25 mouse cellular contexts compared by ENCODE assay signal in the genomic region with DNA sequence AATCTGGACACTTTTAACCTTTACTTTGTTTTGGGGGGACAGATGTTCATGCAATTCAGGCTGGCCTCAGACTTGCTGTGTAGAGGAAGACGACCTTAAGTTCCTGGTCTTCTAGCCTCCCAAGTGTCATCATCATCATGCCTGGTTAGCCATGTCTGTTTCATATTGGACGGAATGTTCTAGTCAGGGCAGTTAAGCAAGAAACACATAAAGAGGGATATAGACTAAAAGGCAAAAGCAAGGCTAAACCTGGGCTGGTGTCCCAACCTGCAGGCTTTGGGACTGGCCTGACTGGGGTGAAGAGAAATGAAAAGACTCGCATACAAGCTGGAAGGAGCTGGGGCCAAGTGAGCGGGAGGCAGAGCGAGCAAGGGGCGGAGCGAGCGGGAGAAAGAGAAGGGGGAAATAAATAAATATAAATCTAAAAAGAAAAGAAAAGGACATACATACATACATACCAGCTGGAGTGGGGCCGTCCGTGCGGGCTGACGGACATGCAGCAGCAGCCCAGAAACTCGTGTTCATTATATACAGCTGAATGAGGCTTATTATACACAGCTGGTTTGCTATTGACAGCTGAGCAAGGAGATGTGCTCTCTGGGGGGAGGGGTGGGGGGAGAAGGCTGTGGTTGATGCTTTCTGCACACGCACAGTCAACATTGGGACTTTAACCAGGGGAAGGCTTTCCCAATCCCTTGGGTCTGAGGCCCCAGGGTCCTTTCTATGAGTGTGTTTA. TPM values are rescaled to one million over a fixed set of nuclear protein-coding genes. Genes with fewer than 3 reads are reported as not detected.
A peak's percentile ranks its signal among the peaks of the same experiment; 100 is the strongest.
DNase-seq lines count a peak whose midpoint lies in the region; ATAC-seq lines count a peak whose summit lies in the region.
"Had no signal": no experiment of that assay in that cellular context is flagged by ENCODE, and none has a peak within 500 bp of the region (broad histone marks: within the 10 kb centered on the region; RNA-seq: fewer than 3 reads in every experiment).

No protein-coding gene starts in this region.

- no peak for ATAC-seq in hindbrain, embryonic 11.5 days (ENCODE audit: low FRiP score)
- ATAC-seq in midbrain, embryonic 13.5 days: 0 out of 2 replicates have a peak, but pooled peaks have one; percentile 30
- ATAC-seq in stomach, embryonic 15.5 days (ENCODE audit: insufficient read depth, low FRiP score, low read depth): no peak
- ATAC-seq: midbrain, embryonic 16.5 days had no signal

- no peak overlapping the region for H3K4me3 ChIP-seq in hindbrain, embryonic 10.5 days
- no peak overlapping the region for H3K4me3 ChIP-seq in hindbrain, embryonic 11.5 days (ENCODE audit: low read depth, low read length)
- H3K4me3 ChIP-seq in midbrain, embryonic 13.5 days (replicated peaks): no peak overlapping the region
- H3K4me3 ChIP-seq in midbrain, embryonic 10.5 days: no peak overlapping the region
- no peak overlapping the region for H3K4me3 ChIP-seq in stomach, embryonic 15.5 days (replicated peaks)
- H3K4me3 ChIP-seq: gastrocnemius, adult 2 months; heart, adult 2 months; limb, embryonic 15.5 days had no signal

- DNase-seq in hindbrain, embryonic 10.5 days (ENCODE audit: low spot score): no peak
- DNase-seq in hindbrain, embryonic 11.5 days (ENCODE audit: low spot score): no peak
- no peak for DNase-seq in midbrain, embryonic 10.5 days (ENCODE audit: low spot score)
- peak; percentile 95 for DNase-seq in fat pad, adult 2 months (ENCODE audit: extremely low read depth, low read depth, low spot score)
- DNase-seq in ovary, adult 18-20 months (ENCODE audit: low spot score): no peak
- no peak for DNase-seq in left cerebral cortex, postnatal 4 days
- DNase-seq: cerebellum, postnatal 14 days; gastrocnemius, adult 2 months; heart, adult 2 months; kidney, adult 2 months; kidney, postnatal 36 days; right cerebral cortex, postnatal 14 days; thymus, postnatal 4 days had no signal

- H3K27ac ChIP-seq in hindbrain, embryonic 10.5 days: peak overlapping the region; percentile 24; the same call in 1 of the 2 replicates
- H3K27ac ChIP-seq in hindbrain, embryonic 11.5 days (ENCODE audit: low read depth, low read length): no peak overlapping the region
- no peak overlapping the region; the same call in 1 of the 2 replicates for H3K27ac ChIP-seq in midbrain, embryonic 13.5 days
- H3K27ac ChIP-seq in midbrain, embryonic 10.5 days (replicated peaks): no peak overlapping the region
- peak overlapping the region; percentile 26; the same call in 1 of the 2 replicates for H3K27ac ChIP-seq in stomach, embryonic 15.5 days
- H3K27ac ChIP-seq: gastrocnemius, adult 2 months; heart, adult 2 months; hindbrain, embryonic 14.5 days; limb, embryonic 15.5 days had no signal

- H3K36me3 ChIP-seq in hindbrain, embryonic 10.5 days: no peaks in the 10 kb centered on the region
- H3K36me3 ChIP-seq in hindbrain, embryonic 11.5 days (ENCODE audit: control insufficient read depth, insufficient read depth, low read length): no peaks in the 10 kb centered on the region
- H3K36me3 ChIP-seq in midbrain, embryonic 13.5 days: no peaks in the 10 kb centered on the region
- H3K36me3 ChIP-seq in midbrain, embryonic 10.5 days: no peaks in the 10 kb centered on the region
- no peaks in the 10 kb centered on the region for H3K36me3 ChIP-seq in stomach, embryonic 15.5 days
- H3K36me3 ChIP-seq: limb, embryonic 15.5 days had no signal

- no peak overlapping the region for H3K9ac ChIP-seq in hindbrain, embryonic 11.5 days (ENCODE audit: low read depth, low read length)
- H3K9ac ChIP-seq in midbrain, embryonic 13.5 days (replicated peaks): no peak overlapping the region
- no peak overlapping the region for H3K9ac ChIP-seq in stomach, embryonic 15.5 days
- H3K9ac ChIP-seq: hindbrain, embryonic 14.5 days; limb, embryonic 15.5 days had no signal

- intact Hi-C loops in left cerebral cortex, postnatal 4 days (cut with DNase I): no loop called here

- H3K27me3 ChIP-seq in hindbrain, embryonic 10.5 days (ENCODE audit: insufficient read depth, poor library complexity, severe bottlenecking): no peaks in the 10 kb centered on the region
- no peaks in the 10 kb centered on the region for H3K27me3 ChIP-seq in hindbrain, embryonic 11.5 days (ENCODE audit: control insufficient read depth, insufficient read depth, low read length)
- no peaks in the 10 kb centered on the region for H3K27me3 ChIP-seq in midbrain, embryonic 13.5 days
- H3K27me3 ChIP-seq in midbrain, embryonic 10.5 days (ENCODE audit: low read depth, poor library complexity, severe bottlenecking): no peaks in the 10 kb centered on the region
- H3K27me3 ChIP-seq in stomach, embryonic 15.5 days (replicated peaks): no peaks in the 10 kb centered on the region
- H3K27me3 ChIP-seq: limb, embryonic 15.5 days had no signal

- H3K4me2 ChIP-seq in hindbrain, embryonic 11.5 days (replicated peaks; ENCODE audit: low read depth, low read length): no peak overlapping the region
- no peak overlapping the region for H3K4me2 ChIP-seq in midbrain, embryonic 13.5 days (replicated peaks)
- no peak overlapping the region for H3K4me2 ChIP-seq in stomach, embryonic 15.5 days
- H3K4me2 ChIP-seq: hindbrain, embryonic 14.5 days; limb, embryonic 15.5 days had no signal

- 76% methylated on average over 14 of the region's 14 CpGs for WGBS in hindbrain, embryonic 10.5 days
- WGBS in hindbrain, embryonic 11.5 days: 70% methylated on average over 14 of the region's 14 CpGs
- WGBS in midbrain, embryonic 13.5 days: 64% methylated on average over 14 of the region's 14 CpGs
- WGBS in midbrain, embryonic 10.5 days: 87% methylated on average over 14 of the region's 14 CpGs
- WGBS in stomach, embryonic 15.5 days: 52% methylated on average over 14 of the region's 14 CpGs

- H3K4me1 ChIP-seq in hindbrain, embryonic 10.5 days (replicated peaks): peaks cover 21% of the 10 kb centered on the region
- H3K4me1 ChIP-seq in hindbrain, embryonic 11.5 days (replicated peaks; ENCODE audit: control insufficient read depth, insufficient read depth, low read length): no peaks in the 10 kb centered on the region
- peaks cover 10% of the 10 kb centered on the region for H3K4me1 ChIP-seq in midbrain, embryonic 13.5 days (replicated peaks)
- peaks cover 16% of the 10 kb centered on the region for H3K4me1 ChIP-seq in midbrain, embryonic 10.5 days
- H3K4me1 ChIP-seq in stomach, embryonic 15.5 days: peaks cover 5% of the 10 kb centered on the region; the same call in 1 of the 2 replicates

- H3K9me3 ChIP-seq in hindbrain, embryonic 10.5 days: no peaks in the 10 kb centered on the region
- no peaks in the 10 kb centered on the region for H3K9me3 ChIP-seq in hindbrain, embryonic 11.5 days (ENCODE audit: control insufficient read depth, low read length)
- H3K9me3 ChIP-seq in midbrain, embryonic 13.5 days: no peaks in the 10 kb centered on the region
- no peaks in the 10 kb centered on the region for H3K9me3 ChIP-seq in midbrain, embryonic 10.5 days (replicated peaks)
- no peaks in the 10 kb centered on the region for H3K9me3 ChIP-seq in stomach, embryonic 15.5 days
- H3K9me3 ChIP-seq: limb, embryonic 15.5 days had no signal

RNA-seq across cellular contexts. Expression of a gene that starts 26.1 kb away (rescaled TPM):
- 34.3 and 37.9 TPM in 2 replicates for polyA plus RNA-seq in hindbrain, embryonic 10.5 days (2016; fragmentation: Nextera tagmentation; extraction: Ambion mirVana)
- 11.9 and 12.1 TPM in 2 replicates for polyA plus RNA-seq in hindbrain, embryonic 11.5 days (2014; fragmentation: Nextera tagmentation; extraction: Ambion mirVana)
- 30.0 and 30.9 TPM in 2 replicates for polyA plus RNA-seq in midbrain, embryonic 13.5 days (2015; fragmentation: Nextera tagmentation; extraction: Ambion mirVana)
- 28.9 and 31.9 TPM in 2 replicates for polyA plus RNA-seq in midbrain, embryonic 10.5 days (2016; fragmentation: Nextera tagmentation; extraction: Ambion mirVana)
- polyA plus RNA-seq in stomach, embryonic 15.5 days (2015; fragmentation: Nextera tagmentation; extraction: Ambion mirVana): 24.1 and 24.6 TPM in 2 replicates
- total RNA-seq in left cerebral cortex, postnatal 4 days (2021): 10 to 100 TPM; 39.0 to 40.9 TPM

RNA-seq across cellular contexts. Expression of a gene that starts 39.4 kb away (rescaled TPM):
- not detected in 2 replicates for polyA plus RNA-seq in hindbrain, embryonic 10.5 days (2016; fragmentation: Nextera tagmentation; extraction: Ambion mirVana)
- not detected in 2 replicates for polyA plus RNA-seq in hindbrain, embryonic 11.5 days (2014; fragmentation: Nextera tagmentation; extraction: Ambion mirVana)
- not detected in 2 replicates for polyA plus RNA-seq in midbrain, embryonic 13.5 days (2015; fragmentation: Nextera tagmentation; extraction: Ambion mirVana)
- polyA plus RNA-seq in midbrain, embryonic 10.5 days (2016; fragmentation: Nextera tagmentation; extraction: Ambion mirVana): not detected in 2 replicates
- polyA plus RNA-seq in stomach, embryonic 15.5 days (2015; fragmentation: Nextera tagmentation; extraction: Ambion mirVana): not detected in 2 replicates
- total RNA-seq in left cerebral cortex, postnatal 4 days (2021): not detected
- total RNA-seq: adrenal gland, adult 18-20 months; gastrocnemius, adult 2 months; heart, adult 2 months; layer of hippocampus, postnatal 10 days; left cerebral cortex, postnatal 10 days; megakaryocyte, adult 5-6 weeks had no signal
- polyA plus RNA-seq: heart, postnatal 0 days; hindbrain, embryonic 14.5 days; kidney, adult 2 months; limb, embryonic 15.5 days; liver, embryonic 16.5 days; midbrain, embryonic 16.5 days had no signal

RNA-seq across cellular contexts. Expression of a gene that starts 58.0 kb away (rescaled TPM):
- not detected in 2 replicates for polyA plus RNA-seq in hindbrain, embryonic 10.5 days (2016; fragmentation: Nextera tagmentation; extraction: Ambion mirVana)
- not detected in 2 replicates for polyA plus RNA-seq in hindbrain, embryonic 11.5 days (2014; fragmentation: Nextera tagmentation; extraction: Ambion mirVana)
- polyA plus RNA-seq in midbrain, embryonic 13.5 days (2015; fragmentation: Nextera tagmentation; extraction: Ambion mirVana): not detected in 2 replicates
- not detected in 2 replicates for polyA plus RNA-seq in midbrain, embryonic 10.5 days (2016; fragmentation: Nextera tagmentation; extraction: Ambion mirVana)
- not detected in 2 replicates for polyA plus RNA-seq in stomach, embryonic 15.5 days (2015; fragmentation: Nextera tagmentation; extraction: Ambion mirVana)
- not detected for total RNA-seq in left cerebral cortex, postnatal 4 days (2021)
- total RNA-seq: adrenal gland, adult 18-20 months; gastrocnemius, adult 2 months; heart, adult 2 months; layer of hippocampus, postnatal 10 days; left cerebral cortex, postnatal 10 days; megakaryocyte, adult 5-6 weeks had no signal
- polyA plus RNA-seq: heart, adult 2 months; heart, postnatal 0 days; hindbrain, embryonic 14.5 days; kidney, adult 2 months; limb, embryonic 15.5 days; liver, embryonic 16.5 days; midbrain, embryonic 16.5 days; spleen, adult 2 months had no signal

Comparison
In these comparisons a context has a peak if more than half of its experiments do, and no peak if none do; other contexts are left out.
1. H3K27ac ChIP-seq: peak in hindbrain, embryonic 10.5 days (single experiment) and stomach, embryonic 15.5 days (single experiment); none in hindbrain, embryonic 11.5 days (single experiment), midbrain, embryonic 13.5 days (single experiment) and midbrain, embryonic 10.5 days (single experiment).